Mouse (Mus musculus): ENCODE measurements around the gene Cdk2ap1. TPM values are rescaled to one million over a fixed set of nuclear protein-coding genes. Genes with fewer than 3 reads are reported as not detected.

Cdk2ap1 gene
- polyA plus RNA-seq, 1 experiment from 2014 or later, result 131 TPM

GRCm38 (mm10) chr5:124353011-124353725 is 9.7 kb downstream of the Cdk2ap1 start:
- H3K4me1 ChIP-seq (replicated peaks; ENCODE audit: insufficient read depth, low read length), result peaks cover 14% of the 10 kb centered on the region
- H3K4me2 ChIP-seq (ENCODE audit: low read length), result peak overlapping the region; percentile 98
- no peaks in the 10 kb centered on the region for H3K27me3 ChIP-seq (ENCODE audit: insufficient read depth, low read length)
- peaks cover 12% of the 10 kb centered on the region for H3K36me3 ChIP-seq (ENCODE audit: insufficient read depth, low read length)
- DNase-seq (ENCODE audit: low spot score) (no peak), ATAC-seq (replicated peaks; ENCODE audit: low FRiP score, low read depth) (peak; percentile 5)
- H3K4me3 ChIP-seq (replicated peaks; ENCODE audit: low read depth, low read length), result peak overlapping the region; percentile 96
- no peaks in the 10 kb centered on the region for H3K9me3 ChIP-seq (replicated peaks; ENCODE audit: low read length)
- under 1% methylated on average over 32 of the region's 32 CpGs for WGBS
- peak overlapping the region; percentile 99 for H3K9ac ChIP-seq (ENCODE audit: low read depth, low read length)
- no peak for TF ChIP-seq CTCF (IDR thresholded peaks at IDR 0.05; ENCODE audit: low read depth)
- H3K27ac ChIP-seq, result peak overlapping the region; percentile 97

- Histone ChIP-seq H3K4me2 (ENCODE audit: low read length) (peak overlapping the region; percentile 98), H3K4me3 (replicated peaks; ENCODE audit: low read depth, low read length) (peak overlapping the region; percentile 96), H3K9me3 (replicated peaks; ENCODE audit: low read length) (no peaks in the 10 kb centered on the region), H3K27ac (peak overlapping the region; percentile 97), H3K27me3 (ENCODE audit: insufficient read depth, low read length) (no peaks in the 10 kb centered on the region), H3K36me3 (ENCODE audit: insufficient read depth, low read length) (peaks cover 15% of the 10 kb centered on the region), H3K4me1 (replicated peaks; ENCODE audit: insufficient read depth, low read length) (peaks cover 14% of the 10 kb centered on the region), H3K9ac (ENCODE audit: low read depth, low read length) (peak overlapping the region; percentile 99)
- under 1% methylated on average over 29 of the region's 30 CpGs for WGBS
- peak; percentile 13; the same call in 1 of the 2 replicates for TF ChIP-seq CTCF (IDR thresholded peaks at IDR 0.05; ENCODE audit: low read depth)
- ATAC-seq (replicated peaks; ENCODE audit: low FRiP score, low read depth) (peak; percentile 78), DNase-seq (ENCODE audit: low spot score) (peak; percentile 94)
These were observed 10.6 kb downstream of the Cdk2ap1 start for GRCm38 (mm10) chr5:124352141-124352920.

GRCm38 (mm10) chr5:124351604-124352003 is 11.3 kb downstream of the Cdk2ap1 start:
- Histone ChIP-seq H3K9me3 (replicated peaks; ENCODE audit: low read length) (no peaks in the 10 kb centered on the region), H3K27me3 (ENCODE audit: insufficient read depth, low read length) (no peaks in the 10 kb centered on the region), H3K4me3 (replicated peaks; ENCODE audit: low read depth, low read length) (peak overlapping the region; percentile 96), H3K4me1 (replicated peaks; ENCODE audit: insufficient read depth, low read length) (peaks cover 14% of the 10 kb centered on the region), H3K36me3 (ENCODE audit: insufficient read depth, low read length) (peaks cover 20% of the 10 kb centered on the region), H3K9ac (ENCODE audit: low read depth, low read length) (peak overlapping the region; percentile 99), H3K4me2 (ENCODE audit: low read length) (peak overlapping the region; percentile 98), H3K27ac (peak overlapping the region; percentile 97)
- no peak for DNase-seq (ENCODE audit: low spot score)
- WGBS, result 39% methylated on average over 3 of the region's 3 CpGs
- ATAC-seq (replicated peaks; ENCODE audit: low FRiP score, low read depth), result 0 out of 2 replicates have a peak, but pooled peaks have one; percentile 0
- TF ChIP-seq CTCF (IDR thresholded peaks at IDR 0.05; ENCODE audit: low read depth), result no peak

GRCm38 (mm10) chr5:124351111-124351560 is 11.7 kb downstream of the Cdk2ap1 start:
- Histone ChIP-seq H3K36me3 (ENCODE audit: insufficient read depth, low read length) (peaks cover 24% of the 10 kb centered on the region), H3K27ac (peak overlapping the region; percentile 97; the same call in 1 of the 2 replicates), H3K9me3 (replicated peaks; ENCODE audit: low read length) (no peaks in the 10 kb centered on the region), H3K4me1 (replicated peaks; ENCODE audit: insufficient read depth, low read length) (peaks cover 14% of the 10 kb centered on the region), H3K4me3 (replicated peaks; ENCODE audit: low read depth, low read length) (0 out of 2 replicates have a peak overlapping the region, but pooled peaks have one; percentile 96), H3K4me2 (ENCODE audit: low read length) (peak overlapping the region; percentile 98), H3K9ac (ENCODE audit: low read depth, low read length) (no peak overlapping the region), H3K27me3 (ENCODE audit: insufficient read depth, low read length) (no peaks in the 10 kb centered on the region)
- peak; percentile 42 for ATAC-seq (replicated peaks; ENCODE audit: low FRiP score, low read depth)
- DNase-seq (ENCODE audit: low spot score), result peak; percentile 67
- TF ChIP-seq CTCF (IDR thresholded peaks at IDR 0.05; ENCODE audit: low read depth), result no peak
- 15% methylated on average over 7 of the region's 7 CpGs for WGBS

GRCm38 (mm10) chr5:124350350-124350749 is 12.5 kb downstream of the Cdk2ap1 start:
- no peak for DNase-seq (ENCODE audit: low spot score)
- no peaks in the 10 kb centered on the region for H3K27me3 ChIP-seq (ENCODE audit: insufficient read depth, low read length)
- H3K27ac ChIP-seq, result 0 out of 2 replicates have a peak overlapping the region, but pooled peaks have one; percentile 97
- H3K9ac ChIP-seq (ENCODE audit: low read depth, low read length), result no peak overlapping the region
- peaks cover 27% of the 10 kb centered on the region for H3K36me3 ChIP-seq (ENCODE audit: insufficient read depth, low read length)
- no peak for ATAC-seq (replicated peaks; ENCODE audit: low FRiP score, low read depth)
- H3K4me1 ChIP-seq (replicated peaks; ENCODE audit: insufficient read depth, low read length), result peaks cover 14% of the 10 kb centered on the region
- no peaks in the 10 kb centered on the region for H3K9me3 ChIP-seq (replicated peaks; ENCODE audit: low read length)
- WGBS, result 72% methylated on average over 2 of the region's 2 CpGs
- H3K4me3 ChIP-seq (replicated peaks; ENCODE audit: low read depth, low read length), result no peak overlapping the region
- H3K4me2 ChIP-seq (ENCODE audit: low read length), result no peak overlapping the region
- TF ChIP-seq CTCF (IDR thresholded peaks at IDR 0.05; ENCODE audit: low read depth), result no peak

- Histone ChIP-seq H3K36me3 (ENCODE audit: insufficient read depth, low read length) (peaks cover 37% of the 10 kb centered on the region), H3K27ac (no peak overlapping the region), H3K4me1 (replicated peaks; ENCODE audit: insufficient read depth, low read length) (peaks cover 14% of the 10 kb centered on the region), H3K4me2 (ENCODE audit: low read length) (no peak overlapping the region), H3K9me3 (replicated peaks; ENCODE audit: low read length) (no peaks in the 10 kb centered on the region), H3K9ac (ENCODE audit: low read depth, low read length) (no peak overlapping the region), H3K27me3 (ENCODE audit: insufficient read depth, low read length) (no peaks in the 10 kb centered on the region), H3K4me3 (replicated peaks; ENCODE audit: low read depth, low read length) (no peak overlapping the region)
- TF ChIP-seq CTCF (IDR thresholded peaks at IDR 0.05; ENCODE audit: low read depth), result no peak
- 93% methylated on average over 17 of the region's 17 CpGs for WGBS
- DNase-seq (ENCODE audit: low spot score), result no peak
- no peak for ATAC-seq (replicated peaks; ENCODE audit: low FRiP score, low read depth)
These were observed 13.7 kb downstream of the Cdk2ap1 start for GRCm38 (mm10) chr5:124349196-124349595.
